ENCODE assay signal across 25 mouse cellular contexts in the genomic region with DNA sequence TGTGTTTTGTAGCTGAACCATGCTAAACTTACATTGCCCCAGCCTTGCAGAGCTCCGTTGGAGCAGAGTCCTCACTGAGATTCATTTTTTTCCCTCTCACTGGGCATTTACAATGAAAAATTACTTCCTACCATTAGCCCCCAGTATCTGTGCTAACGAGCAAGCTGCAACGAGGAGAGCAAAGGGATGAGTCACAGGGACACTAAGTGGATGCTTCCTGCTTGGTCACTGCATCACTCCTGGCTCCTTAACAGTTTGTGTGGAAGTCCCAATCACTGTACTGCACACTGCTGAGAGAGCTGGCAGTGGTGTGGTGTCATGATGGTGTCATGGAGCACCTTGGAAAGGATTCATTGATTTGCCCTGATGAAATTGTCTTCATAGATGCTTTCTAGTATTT.
A peak's percentile ranks its signal among the peaks of the same experiment; 100 is the strongest.
DNase-seq lines count a peak whose midpoint lies in the region; ATAC-seq lines count a peak whose summit lies in the region.
"Had no signal": no experiment of that assay in that cellular context is flagged by ENCODE, and none has a peak within 500 bp of the region (broad histone marks: within the 10 kb centered on the region; RNA-seq: fewer than 3 reads in every experiment).

No protein-coding gene starts in this region.

- H3K36me3 ChIP-seq in hindbrain, embryonic 11.5 days (ENCODE audit: control insufficient read depth, insufficient read depth, low read length): no peaks in the 10 kb centered on the region
- no peaks in the 10 kb centered on the region for H3K36me3 ChIP-seq in hindbrain, embryonic 14.5 days (replicated peaks; ENCODE audit: control insufficient read depth, insufficient read depth)
- no peaks in the 10 kb centered on the region for H3K36me3 ChIP-seq in neural tube, embryonic 13.5 days
- H3K36me3 ChIP-seq in heart, embryonic 12.5 days: no peaks in the 10 kb centered on the region
- H3K36me3 ChIP-seq: embryonic facial prominence, embryonic 12.5 days; hindbrain, embryonic 15.5 days; liver, embryonic 15.5 days; midbrain, embryonic 10.5 days had no signal

- no peak overlapping the region for H3K4me2 ChIP-seq in hindbrain, embryonic 11.5 days (replicated peaks; ENCODE audit: low read depth, low read length)
- no peak overlapping the region for H3K4me2 ChIP-seq in hindbrain, embryonic 14.5 days (replicated peaks)
- H3K4me2 ChIP-seq in neural tube, embryonic 13.5 days: no peak overlapping the region
- no peak overlapping the region for H3K4me2 ChIP-seq in heart, embryonic 12.5 days
- H3K4me2 ChIP-seq: embryonic facial prominence, embryonic 12.5 days; forebrain, embryonic 13.5 days; hindbrain, embryonic 15.5 days; liver, embryonic 15.5 days had no signal

- WGBS in hindbrain, embryonic 11.5 days: 48% methylated on average over 3 of the region's 3 CpGs
- 38% methylated on average over 3 of the region's 3 CpGs for WGBS in hindbrain, embryonic 14.5 days
- WGBS in neural tube, embryonic 13.5 days: 50% methylated on average over 3 of the region's 3 CpGs
- WGBS in heart, embryonic 12.5 days: 40% methylated on average over 3 of the region's 3 CpGs

- no peak overlapping the region for H3K4me3 ChIP-seq in hindbrain, embryonic 11.5 days (ENCODE audit: low read depth, low read length)
- no peak overlapping the region for H3K4me3 ChIP-seq in hindbrain, embryonic 14.5 days (replicated peaks; ENCODE audit: low read length)
- no peak overlapping the region for H3K4me3 ChIP-seq in neural tube, embryonic 13.5 days
- no peak overlapping the region for H3K4me3 ChIP-seq in heart, embryonic 12.5 days
- H3K4me3 ChIP-seq: embryonic facial prominence, embryonic 12.5 days; forebrain, embryonic 13.5 days; heart, adult 2 months; hindbrain, embryonic 15.5 days; left cerebral cortex, adult 2 months; liver, embryonic 15.5 days; midbrain, embryonic 10.5 days had no signal

- 0 out of 2 replicates have a peak, but pooled peaks have one; percentile 56 for ATAC-seq in hindbrain, embryonic 11.5 days (ENCODE audit: low FRiP score)
- no peak for ATAC-seq in hindbrain, embryonic 14.5 days (ENCODE audit: low FRiP score)
- peak; percentile 53; the same call in 1 of the 2 replicates for ATAC-seq in neural tube, embryonic 13.5 days (ENCODE audit: low read depth)
- no peak for ATAC-seq in heart, embryonic 12.5 days (ENCODE audit: insufficient number of reproducible peaks, low FRiP score)
- ATAC-seq: activated CD4-positive, CD25-positive, alpha-beta regulatory T cell, adult 4 months; forebrain, embryonic 13.5 days; lung, postnatal 0 days had no signal

- no peak overlapping the region for H3K27ac ChIP-seq in hindbrain, embryonic 11.5 days (ENCODE audit: low read depth, low read length)
- no peak overlapping the region for H3K27ac ChIP-seq in hindbrain, embryonic 14.5 days
- no peak overlapping the region for H3K27ac ChIP-seq in neural tube, embryonic 13.5 days (replicated peaks)
- H3K27ac ChIP-seq in heart, embryonic 12.5 days (ENCODE audit: poor library complexity, severe bottlenecking): no peak overlapping the region
- H3K27ac ChIP-seq: embryonic facial prominence, embryonic 12.5 days; forebrain, embryonic 13.5 days; heart, adult 2 months; hindbrain, embryonic 15.5 days; left cerebral cortex, adult 2 months; liver, embryonic 15.5 days; macrophage; midbrain, embryonic 10.5 days had no signal

- intact Hi-C loops in heart, postnatal 14 days (cut with DNase I): no loop called here

- H3K27me3 ChIP-seq in hindbrain, embryonic 11.5 days (ENCODE audit: control insufficient read depth, insufficient read depth, low read length): no peaks in the 10 kb centered on the region
- H3K27me3 ChIP-seq in hindbrain, embryonic 14.5 days (ENCODE audit: control insufficient read depth, insufficient read depth, low read length): no peaks in the 10 kb centered on the region
- H3K27me3 ChIP-seq in neural tube, embryonic 13.5 days: no peaks in the 10 kb centered on the region
- no peaks in the 10 kb centered on the region for H3K27me3 ChIP-seq in heart, embryonic 12.5 days (replicated peaks)
- H3K27me3 ChIP-seq: embryonic facial prominence, embryonic 12.5 days; forebrain, embryonic 13.5 days; hindbrain, embryonic 15.5 days; liver, embryonic 15.5 days had no signal

- no peak overlapping the region for H3K9ac ChIP-seq in hindbrain, embryonic 11.5 days (ENCODE audit: low read depth, low read length)
- H3K9ac ChIP-seq in hindbrain, embryonic 14.5 days: no peak overlapping the region
- H3K9ac ChIP-seq in neural tube, embryonic 13.5 days: no peak overlapping the region
- H3K9ac ChIP-seq in heart, embryonic 12.5 days: no peak overlapping the region
- H3K9ac ChIP-seq: embryonic facial prominence, embryonic 12.5 days; forebrain, embryonic 13.5 days; hindbrain, embryonic 15.5 days; liver, embryonic 15.5 days had no signal

- no peaks in the 10 kb centered on the region for H3K4me1 ChIP-seq in hindbrain, embryonic 11.5 days (replicated peaks; ENCODE audit: control insufficient read depth, insufficient read depth, low read length)
- H3K4me1 ChIP-seq in hindbrain, embryonic 14.5 days (replicated peaks; ENCODE audit: control insufficient read depth, insufficient read depth, low read length): no peaks in the 10 kb centered on the region
- no peaks in the 10 kb centered on the region; the same call in 1 of the 2 replicates for H3K4me1 ChIP-seq in neural tube, embryonic 13.5 days (replicated peaks)
- no peaks in the 10 kb centered on the region for H3K4me1 ChIP-seq in heart, embryonic 12.5 days (replicated peaks)
- H3K4me1 ChIP-seq: embryonic facial prominence, embryonic 12.5 days; forebrain, embryonic 13.5 days; hindbrain, embryonic 15.5 days; liver, embryonic 15.5 days; midbrain, embryonic 10.5 days had no signal

- DNase-seq in hindbrain, embryonic 11.5 days (ENCODE audit: low spot score): no peak
- DNase-seq in hindbrain, embryonic 14.5 days (ENCODE audit: low spot score): no peak
- DNase-seq in neural tube, embryonic 10.5 days (ENCODE audit: extremely low spot score, low spot score): no peak
- DNase-seq in Muller cell, postnatal 12 days (ENCODE audit: inconsistent ontology term): peak; percentile 93
- DNase-seq in retina, postnatal 1 day: peak; percentile 74
- DNase-seq in heart, postnatal 14 days: no peak
- DNase-seq: adrenal gland, postnatal 36 days; cerebellum, adult 18-20 months; gastrocnemius, postnatal 36 days; heart, adult 2 months; heart, postnatal 36 days; layer of hippocampus, adult 9-11 months; right cerebral cortex, postnatal 4 days; thymus, postnatal 25 days had no signal

- no peaks in the 10 kb centered on the region for H3K9me3 ChIP-seq in hindbrain, embryonic 11.5 days (ENCODE audit: control insufficient read depth, low read length)
- no peaks in the 10 kb centered on the region for H3K9me3 ChIP-seq in hindbrain, embryonic 14.5 days (ENCODE audit: control insufficient read depth, low read length)
- no peaks in the 10 kb centered on the region for H3K9me3 ChIP-seq in neural tube, embryonic 13.5 days
- no peaks in the 10 kb centered on the region for H3K9me3 ChIP-seq in heart, embryonic 12.5 days (replicated peaks)
- H3K9me3 ChIP-seq: embryonic facial prominence, embryonic 12.5 days; forebrain, embryonic 13.5 days; hindbrain, embryonic 15.5 days; liver, embryonic 15.5 days; midbrain, embryonic 10.5 days had no signal

Comparison
In these comparisons a context has a peak if more than half of its experiments do, and no peak if none do; other contexts are left out.
1. ATAC-seq: peak in hindbrain, embryonic 11.5 days (single experiment) and neural tube, embryonic 13.5 days (single experiment); none in hindbrain, embryonic 14.5 days (single experiment) and heart, embryonic 12.5 days (single experiment).
2. DNase-seq: peak in Muller cell, postnatal 12 days (single experiment) and retina, postnatal 1 day (single experiment); none in hindbrain, embryonic 11.5 days (single experiment), hindbrain, embryonic 14.5 days (single experiment), neural tube, embryonic 10.5 days (single experiment) and heart, postnatal 14 days (0 of 2).